Mouse (Mus musculus) kidney, adult 18-20 months (tissue): ENCODE data around the gene Gskip.

ENCODE experiments used
- DNase-seq: peaks from one replicate; pipeline ENCODE4 v3.0.0; 2021

Gene Gskip

GRCm38 (mm10) chr12:105683933-105684901 lies at the start of gene Gskip:
Gskip (plus strand) TSS chr12:105684829.
- DNase-seq = peak; percentile 59

- DNase-seq = no peak
Measured at GRCm38 (mm10) chr12:105636551-105636950, 48.1 kb upstream of the Gskip start.

GRCm38 (mm10) chr12:105637554-105637953 lies 47.1 kb upstream of the Gskip start:
- DNase-seq = no peak

- DNase-seq = no peak
Measured at GRCm38 (mm10) chr12:105642770-105643321, 41.8 kb upstream of the Gskip start.

GRCm38 (mm10) chr12:105655850-105656249 lies 28.8 kb upstream of the Gskip start:
- no peak for DNase-seq

- DNase-seq = no peak
Measured at GRCm38 (mm10) chr12:105676274-105676673, 8.4 kb upstream of the Gskip start.

- no peak for DNase-seq
Measured at GRCm38 (mm10) chr12:105678211-105678610, 6.4 kb upstream of the Gskip start.

GRCm38 (mm10) chr12:105678762-105679161 lies 5.9 kb upstream of the Gskip start:
- DNase-seq = no peak

- peak; percentile 96 for DNase-seq
Measured at GRCm38 (mm10) chr12:105685001-105685691, 517 bp downstream of the Gskip start, which contains the start of gene Atg2b. Atg2b (minus strand) TSS chr12:105685211.

- DNase-seq = no peak
Measured at GRCm38 (mm10) chr12:105686791-105687190, 2.2 kb downstream of the Gskip start.

GRCm38 (mm10) chr12:105687416-105687815 lies 2.8 kb downstream of the Gskip start:
- DNase-seq = no peak

GRCm38 (mm10) chr12:105688546-105688945 lies 3.9 kb downstream of the Gskip start:
- DNase-seq = no peak

GRCm38 (mm10) chr12:105689435-105689834 lies 4.8 kb downstream of the Gskip start:
- no peak for DNase-seq

- DNase-seq = no peak
Measured at GRCm38 (mm10) chr12:105694021-105694420, 9.4 kb downstream of the Gskip start.

GRCm38 (mm10) chr12:105695848-105696247 lies 11.2 kb downstream of the Gskip start:
- no peak for DNase-seq

GRCm38 (mm10) chr12:105697104-105697780 lies 12.6 kb downstream of the Gskip start:
- DNase-seq = no peak

GRCm38 (mm10) chr12:105700433-105700832 lies 15.8 kb downstream of the Gskip start:
- DNase-seq = no peak

GRCm38 (mm10) chr12:105705799-105706487 lies 21.3 kb downstream of the Gskip start, which contains the start of gene Ak7:
Ak7 (plus strand) TSS chr12:105705976.
- peak; percentile 70 for DNase-seq

GRCm38 (mm10) chr12:105718616-105719015 lies 34.0 kb downstream of the Gskip start:
- DNase-seq = peak; percentile 21

- DNase-seq = no peak
Measured at GRCm38 (mm10) chr12:105720196-105720595, 35.6 kb downstream of the Gskip start.

GRCm38 (mm10) chr12:105721452-105722132 lies 37.0 kb downstream of the Gskip start:
- no peak for DNase-seq
